Mouse (Mus musculus) CH12.LX (cell line): ENCODE data around the gene Armc10. TPM values are rescaled to one million over a fixed set of nuclear protein-coding genes. Genes with fewer than 3 reads are reported as not detected.

Experiments
- DNase-seq: peaks from one replicate; pipeline ENCODE4 v3.0.0-alpha.2; 2013; ENCODE audit errors: extremely low read depth
- H3K27ac ChIP-seq: 2 replicates; pipeline ENCODE4 v1.5.1; 2012; ENCODE audit warnings: low read depth, mild to moderate bottlenecking, control low read depth, moderate library complexity; ENCODE audit not compliant: insufficient read depth
- H3K27me3 ChIP-seq: replicated peaks from 2 replicates; pipeline ENCODE3; 2012; ENCODE audit warnings: inconsistent platforms
- H3K36me3 ChIP-seq, 2 experiments: replicated peaks in 1 of 2; 2 replicates each; pipeline versions ENCODE3 to v1.6.1; 2012; ENCODE audit warnings: inconsistent platforms in 1 of 2, low read length in 1 of 2, mild to moderate bottlenecking in 1 of 2, mixed read lengths in 1 of 2, moderate library complexity in 1 of 2; ENCODE audit not compliant: control insufficient read depth in 1 of 2, insufficient read depth in 1 of 2
- H3K4me1 ChIP-seq, 2 experiments: 2 replicates each; pipeline ENCODE4 v1.6.1; 2012; ENCODE audit warnings: inconsistent platforms in 1 of 2, moderate library complexity in 1 of 2; ENCODE audit not compliant: insufficient read depth in 2 of 2, control insufficient read depth in 1 of 2
- H3K4me2 ChIP-seq: 2 replicates; pipeline ENCODE4 v1.6.1; 2012; ENCODE audit warnings: low read depth, mild to moderate bottlenecking, control low read depth; ENCODE audit not compliant: poor library complexity, insufficient read depth, severe bottlenecking
- H3K4me3 ChIP-seq, 3 experiments: fragments of 150-350 bp in 1 of 3; sonication (generic) in 1 of 3; replicated peaks in 1 of 3; 2 replicates each; pipeline versions ENCODE3 to v1.5.1; 2011 to 2012; ENCODE audit warnings: low read depth in 2 of 3, low read length in 2 of 3, mild to moderate bottlenecking in 2 of 3, moderate library complexity in 2 of 3, control low read depth in 1 of 3, improper control_type of control experiment in 1 of 3, inconsistent platforms in 1 of 3, mixed read lengths in 1 of 3; ENCODE audit not compliant: poor library complexity in 1 of 3
- H3K79me2 ChIP-seq: replicated peaks from 2 replicates; pipeline ENCODE4 v1.6.1; 2012; ENCODE audit warnings: mild to moderate bottlenecking, moderate library complexity; ENCODE audit not compliant: control insufficient read depth, poor library complexity, insufficient read depth, severe bottlenecking; ENCODE audit errors: extremely low read depth
- H3K9ac ChIP-seq: 2 replicates; pipeline ENCODE4 v1.6.1; 2012; ENCODE audit warnings: low read depth, mild to moderate bottlenecking, control low read depth, moderate library complexity; ENCODE audit not compliant: insufficient read depth
- H3K9me3 ChIP-seq: replicated peaks from 2 replicates; pipeline ENCODE3; 2012; ENCODE audit warnings: low read length, inconsistent platforms, mixed read lengths
- BHLHE40 ChIP-seq: IDR thresholded peaks from 2 replicates; pipeline ENCODE4 v1.6.1; 2011; ENCODE audit warnings: mild to moderate bottlenecking, low read depth, low read length, improper control_type of control experiment
- CHD1 ChIP-seq: IDR thresholded peaks from 2 replicates; pipeline ENCODE4 v1.6.1; 2012; ENCODE audit warnings: low read depth, low read length, improper control_type of control experiment, inconsistent platforms
- CHD2 ChIP-seq: IDR thresholded peaks from 2 replicates; pipeline ENCODE4 v1.6.1; 2011; ENCODE audit warnings: low read length, improper control_type of control experiment
- CTCF ChIP-seq, 2 experiments: IDR thresholded peaks in 1 of 2; conservative IDR thresholded peaks in 1 of 2; 2 replicates each; pipeline ENCODE4 v1.5.1; 2011 to 2012; ENCODE audit warnings: low read depth in 2 of 2, low read length in 2 of 2, improper control_type of control experiment in 1 of 2, inconsistent platforms in 1 of 2, mild to moderate bottlenecking in 1 of 2, moderate library complexity in 1 of 2
- E2F4 ChIP-seq: IDR thresholded peaks from 2 replicates; pipeline ENCODE4 v1.6.1; 2011; ENCODE audit warnings: low read depth, low read length, improper control_type of control experiment; ENCODE audit not compliant: insufficient replicate concordance
- EP300 ChIP-seq: IDR thresholded peaks from 2 replicates; pipeline ENCODE4 v1.6.1; 2011; ENCODE audit warnings: low read length, improper control_type of control experiment
- GABPA ChIP-seq: IDR thresholded peaks from 2 replicates; pipeline ENCODE4 v1.6.1; 2012; ENCODE audit warnings: low read depth, low read length, improper control_type of control experiment, inconsistent platforms; ENCODE audit not compliant: insufficient replicate concordance
- JUN ChIP-seq: IDR thresholded peaks from 2 replicates; pipeline ENCODE4 v1.6.1; 2011; ENCODE audit warnings: low read depth, mild to moderate bottlenecking, low read length, improper control_type of control experiment, moderate library complexity; ENCODE audit not compliant: insufficient read depth
- JUND ChIP-seq: conservative IDR thresholded peaks from 2 replicates; pipeline ENCODE4 v1.6.1; 2011; ENCODE audit warnings: low read depth, low read length, improper control_type of control experiment
- KAT2A ChIP-seq: IDR thresholded peaks from 2 replicates; pipeline ENCODE4 v1.6.1; 2012; ENCODE audit warnings: low read length, improper control_type of control experiment, inconsistent platforms; ENCODE audit not compliant: insufficient replicate concordance
- MAZ ChIP-seq: IDR thresholded peaks from 2 replicates; pipeline ENCODE4 v1.6.1; 2012; ENCODE audit warnings: low read depth, mild to moderate bottlenecking, inconsistent platforms, low read length, improper control_type of control experiment, moderate library complexity
- MEF2A ChIP-seq: IDR thresholded peaks from 2 replicates; pipeline ENCODE4 v1.6.1; 2014; ENCODE audit warnings: low read depth, mild to moderate bottlenecking, inconsistent platforms, low read length, improper control_type of control experiment, borderline replicate concordance
- MXI1 ChIP-seq: IDR thresholded peaks from 2 replicates; pipeline ENCODE4 v1.6.1; 2011; ENCODE audit warnings: mild to moderate bottlenecking, low read depth, low read length, improper control_type of control experiment
- NELFE ChIP-seq: IDR thresholded peaks from 2 replicates; pipeline ENCODE4 v1.6.1; 2011; ENCODE audit warnings: low read depth, low read length, improper control_type of control experiment
- NRF1 ChIP-seq: IDR thresholded peaks from 2 replicates; pipeline ENCODE4 v1.6.1; 2014; ENCODE audit warnings: low read depth, mild to moderate bottlenecking, inconsistent platforms, low read length, improper control_type of control experiment, moderate library complexity
- PAX5 ChIP-seq: IDR thresholded peaks from 2 replicates; pipeline ENCODE4 v1.6.1; 2012; ENCODE audit warnings: low read length, inconsistent platforms, mixed read lengths
- POLR2AphosphoS2 ChIP-seq: IDR thresholded peaks from 2 replicates; pipeline ENCODE4 v1.6.1; 2011; ENCODE audit warnings: low read depth, low read length, improper control_type of control experiment
- RAD21 ChIP-seq: IDR thresholded peaks from 2 replicates; pipeline ENCODE4 v1.6.1; 2011; ENCODE audit warnings: low read depth, mild to moderate bottlenecking, low read length, improper control_type of control experiment, moderate library complexity
- SIN3A ChIP-seq: IDR thresholded peaks from 2 replicates; pipeline ENCODE4 v1.6.1; 2012; ENCODE audit warnings: low read length, improper control_type of control experiment, inconsistent platforms
- SMC3 ChIP-seq: IDR thresholded peaks from 2 replicates; pipeline ENCODE4 v1.6.1; 2011; ENCODE audit warnings: low read depth, low read length, improper control_type of control experiment
- TBP ChIP-seq: conservative IDR thresholded peaks from 2 replicates; pipeline ENCODE4 v1.6.1; 2011; ENCODE audit warnings: low read depth, low read length, improper control_type of control experiment
- TCF12 ChIP-seq: IDR thresholded peaks from 2 replicates; pipeline ENCODE4 v1.6.1; 2014; ENCODE audit warnings: low read depth, mild to moderate bottlenecking, inconsistent platforms, low read length, improper control_type of control experiment
- UBTF ChIP-seq: IDR thresholded peaks from 2 replicates; pipeline ENCODE4 v1.6.1; 2012; ENCODE audit warnings: low read depth, mild to moderate bottlenecking, inconsistent platforms, low read length, improper control_type of control experiment, moderate library complexity
- USF1 ChIP-seq: IDR thresholded peaks from 2 replicates; pipeline ENCODE4 v1.6.1; 2014; ENCODE audit warnings: low read depth, mild to moderate bottlenecking, inconsistent platforms, low read length, improper control_type of control experiment
- USF2 ChIP-seq: conservative IDR thresholded peaks from 2 replicates; pipeline ENCODE4 v1.6.1; 2011; ENCODE audit warnings: low read depth, low read length, improper control_type of control experiment
- ZMIZ1 ChIP-seq: IDR thresholded peaks from 2 replicates; pipeline ENCODE4 v1.6.1; 2012; ENCODE audit warnings: low read depth, mild to moderate bottlenecking, inconsistent platforms, low read length, improper control_type of control experiment
- ZNF384 ChIP-seq: IDR thresholded peaks from 2 replicates; pipeline ENCODE4 v1.6.1; 2012; ENCODE audit warnings: low read depth, low read length, improper control_type of control experiment, inconsistent platforms
- dilution Hi-C: fragments of 300-500 bp; cut with MboI; formaldehyde crosslinking; loops from 2 replicates; pipeline ENCODE4 v1.14.3; 2020; ENCODE audit warnings: low sequenced_read_pairs; ENCODE audit not compliant: extremely low pct_unique_long_range_greater_than_20kb, extremely low pct_ligation_motif_present
- in situ Hi-C: fragments of 300-500 bp; cut with MboI; formaldehyde crosslinking; loops from 3 replicates; pipeline ENCODE4 v1.14.3; 2019; ENCODE audit warnings: low sequenced_read_pairs, low pct_ligation_motif_present, low pct_unique_long_range_greater_than_20kb, mixed read lengths
- polyA plus RNA-seq: library from polyadenylated mRNA; unstranded; fragments of >175 nt; gene quantifications from 2 replicates; pipeline ENCODE4 v1.2.1, GENCODE M21; 2012; ENCODE audit warnings: low read depth; ENCODE audit not compliant: insufficient read length
- total RNA-seq, 2 experiments: library from RNA; depleted of rRNA; stranded (reverse); fragments of 300-350 nt in 1 of 2; fragments of >200 nt in 1 of 2; gene quantifications; 2 replicates each; pipeline ENCODE4 v1.2.3; 2012 to 2014

Armc10 gene
- total and polyA plus RNA-seq, 3 experiments, result 39.1 to 71.9 (median 46.0) TPM

- Histone ChIP-seq H3K36me3 (peaks cover 4 to 5% of the 10 kb centered on the region in 2 experiments), H3K27ac (no peak overlapping the region), H3K27me3 (peaks cover 21% of the 10 kb centered on the region), H3K4me1 (peaks cover under 1 to 29% of the 10 kb centered on the region in 2 experiments), H3K9me3 (no peaks in the 10 kb centered on the region), H3K4me3 (no peak overlapping the region), H3K4me2 (no peak overlapping the region), H3K9ac (no peak overlapping the region)
- dilution Hi-C loops, result no loop called here
- in situ Hi-C loops, result loop anchor here (10.0 kb wide), 1 partner anchor 359 kb away; no protein-coding TSS in a partner anchor
- TF ChIP-seq USF2 (no peak), CTCF (conservative IDR thresholded peaks at IDR 0.05 in 1 of 2, IDR thresholded peaks at IDR 0.05 in 1 of 2; ENCODE audit: low read depth in 2 of 2, low read length in 2 of 2) (no peak), GABPA (no peak), EP300 (no peak), POLR2AphosphoS2 (no peak), TBP (no peak)
- TF ChIP-seq, all 38 proteins: peak for 0
- no peak for DNase-seq
- no peaks in the 10 kb centered on the region; the same call in 1 of the 2 replicates for H3K79me2 ChIP-seq
Observed at GRCm38 (mm10) chr5:21643606-21644005, 2.0 kb upstream of the Armc10 start.

- TF ChIP-seq GABPA, result no peak
- TF ChIP-seq MAZ, result no peak
- TF ChIP-seq SMC3, result peak; percentile 18
- no peak for TF ChIP-seq E2F4
- TF ChIP-seq KAT2A, result no peak
- no peak for TF ChIP-seq NRF1
- no peak for TF ChIP-seq SIN3A
- TF ChIP-seq CHD2, result 0 out of 2 replicates have a peak, but pooled peaks have one; percentile 18
- TF ChIP-seq NELFE, result no peak
- no peak for TF ChIP-seq UBTF
- TF ChIP-seq ZNF384, result no peak
- no peak for TF ChIP-seq BHLHE40
- no peak for TF ChIP-seq JUN
- TF ChIP-seq RAD21, result peak; percentile 39
- no peak for TF ChIP-seq TBP
- 0 out of 2 replicates have a peak, but pooled peaks have one; percentile 14 for TF ChIP-seq MEF2A
- TF ChIP-seq POLR2AphosphoS2, result no peak
- TF ChIP-seq CHD1, result no peak
- TF ChIP-seq JUND, result no peak
- TF ChIP-seq MXI1, result no peak
- no peak for TF ChIP-seq USF1
- TF ChIP-seq CTCF (conservative IDR thresholded peaks at IDR 0.05 in 1 of 2, IDR thresholded peaks at IDR 0.05 in 1 of 2; ENCODE audit: low read depth in 2 of 2, low read length in 2 of 2), result peak in 1 of 2 experiments; percentile 52; a peak in 2 of 4 replicates
- TF ChIP-seq TCF12, result no peak
- no peak for TF ChIP-seq ZMIZ1
- TF ChIP-seq PAX5, result no peak
- TF ChIP-seq USF2, result no peak
- DNase-seq, result peak; percentile 24
- no peak overlapping the region for H3K27ac ChIP-seq
- dilution Hi-C loops (no loop called here), in situ Hi-C loops (loop anchor here (10.0 kb wide), 1 partner anchor 360 kb away; no protein-coding TSS in a partner anchor)
- H3K79me2 ChIP-seq, result no peaks in the 10 kb centered on the region; the same call in 1 of the 2 replicates
- no peak overlapping the region for H3K9ac ChIP-seq
- peaks cover 18% of the 10 kb centered on the region for H3K27me3 ChIP-seq
- peak overlapping the region; percentile 57 for H3K4me2 ChIP-seq
- no peaks in the 10 kb centered on the region for H3K9me3 ChIP-seq
- H3K36me3 ChIP-seq, result peaks cover 16 to 17% of the 10 kb centered on the region in 2 experiments
- peaks cover 4 to 36% of the 10 kb centered on the region in 2 experiments for H3K4me1 ChIP-seq
- peak overlapping the region; percentile 45 to 61 (median 47) for H3K4me3 ChIP-seq
Observed at GRCm38 (mm10) chr5:21644891-21645438, 648 bp upstream of the Armc10 start.
